Mouse (Mus musculus) thymus, postnatal 14 days (tissue): ENCODE results near the gene Sdhaf3.
"Not testable (repeated sequence)": the region's sequence is repeated elsewhere in the genome, so short reads cannot be mapped to it uniquely, and the experiment has no call there.

Experiments used
- DNase-seq: peaks from one replicate; pipeline ENCODE4 v3.0.0; 2021

Sdhaf3 gene

DNA sequence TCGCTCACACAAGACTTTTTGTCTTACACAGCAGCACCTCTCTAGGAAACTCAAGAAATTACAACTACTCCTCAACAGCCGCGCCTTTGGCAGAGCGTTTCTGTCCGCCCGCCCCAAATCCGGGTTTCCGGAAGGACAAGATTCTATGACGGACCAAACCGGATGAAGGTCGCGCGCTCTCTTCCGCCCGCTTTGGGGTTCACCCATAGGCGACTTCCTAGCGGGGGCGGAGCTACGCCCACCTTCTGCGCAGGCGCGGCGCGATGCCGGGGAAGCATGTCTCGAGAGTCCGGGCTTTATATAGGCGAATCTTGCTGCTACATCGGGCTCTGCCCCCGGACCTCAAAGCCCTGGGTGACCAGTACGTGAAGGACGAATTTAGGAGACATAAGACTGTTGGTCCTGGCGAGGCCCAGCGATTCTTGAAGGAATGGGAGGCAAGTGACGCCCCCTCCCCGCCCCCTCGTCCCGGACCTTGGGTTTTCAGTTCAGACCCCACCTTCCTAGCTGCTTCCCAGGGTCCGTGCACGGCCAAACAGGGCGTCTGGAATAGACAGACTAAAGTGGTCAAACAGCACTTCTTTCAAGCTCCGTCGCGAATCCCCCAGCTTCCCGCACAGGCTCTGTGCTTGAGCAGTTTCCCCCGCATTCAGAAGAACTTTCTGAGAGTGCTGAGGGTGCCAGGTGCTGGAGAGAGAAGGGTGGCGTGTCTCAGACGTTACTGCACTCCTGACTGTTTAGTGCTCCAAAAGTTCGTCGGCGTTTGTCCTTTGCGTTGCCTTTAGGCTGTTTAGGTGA lies at the start of gene Sdhaf3:
Sdhaf3 (plus strand) TSS at position 241 of the 798 bp plus-strand sequence.
- DNase-seq = peak; percentile 96

DNA sequence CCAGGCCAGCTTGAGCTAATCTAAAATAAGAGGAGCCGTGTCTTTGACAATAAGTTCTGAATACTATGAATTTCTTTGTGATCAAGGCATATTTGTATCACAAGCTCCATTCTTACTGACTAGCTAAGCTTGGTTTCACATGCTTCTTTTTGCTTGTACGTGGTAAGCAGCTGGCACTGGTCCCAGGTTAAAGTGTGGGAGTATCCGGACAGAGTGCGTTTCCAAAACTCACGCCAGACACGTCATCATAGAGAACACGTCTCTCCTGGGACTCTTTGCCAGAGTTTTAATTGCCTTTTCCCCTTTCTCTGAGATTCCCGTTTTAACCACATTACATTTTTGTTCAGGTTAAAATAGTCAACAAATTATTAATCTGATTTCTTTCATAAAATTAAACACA lies 46.2 kb upstream of the Sdhaf3 start:
- DNase-seq = no peak

DNA sequence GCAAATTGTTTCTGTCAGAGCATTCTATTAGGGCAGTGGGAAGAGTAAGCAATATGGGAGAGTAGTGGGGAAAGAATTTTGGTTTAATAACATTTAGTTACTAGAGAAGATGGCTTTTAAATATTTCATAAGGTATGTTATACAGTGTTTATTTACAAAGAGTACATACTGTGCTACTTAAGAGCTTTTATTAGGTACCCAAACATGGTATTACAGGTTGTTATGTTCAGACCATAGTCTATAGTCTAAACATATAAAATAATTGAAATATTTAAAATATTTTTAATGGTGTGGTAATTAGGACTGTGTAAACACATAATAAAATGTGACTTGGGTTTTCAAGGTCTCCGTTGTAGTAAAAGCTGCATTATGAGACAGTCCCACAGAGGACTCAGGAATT lies 41.5 kb upstream of the Sdhaf3 start:
- DNase-seq = no peak

DNA sequence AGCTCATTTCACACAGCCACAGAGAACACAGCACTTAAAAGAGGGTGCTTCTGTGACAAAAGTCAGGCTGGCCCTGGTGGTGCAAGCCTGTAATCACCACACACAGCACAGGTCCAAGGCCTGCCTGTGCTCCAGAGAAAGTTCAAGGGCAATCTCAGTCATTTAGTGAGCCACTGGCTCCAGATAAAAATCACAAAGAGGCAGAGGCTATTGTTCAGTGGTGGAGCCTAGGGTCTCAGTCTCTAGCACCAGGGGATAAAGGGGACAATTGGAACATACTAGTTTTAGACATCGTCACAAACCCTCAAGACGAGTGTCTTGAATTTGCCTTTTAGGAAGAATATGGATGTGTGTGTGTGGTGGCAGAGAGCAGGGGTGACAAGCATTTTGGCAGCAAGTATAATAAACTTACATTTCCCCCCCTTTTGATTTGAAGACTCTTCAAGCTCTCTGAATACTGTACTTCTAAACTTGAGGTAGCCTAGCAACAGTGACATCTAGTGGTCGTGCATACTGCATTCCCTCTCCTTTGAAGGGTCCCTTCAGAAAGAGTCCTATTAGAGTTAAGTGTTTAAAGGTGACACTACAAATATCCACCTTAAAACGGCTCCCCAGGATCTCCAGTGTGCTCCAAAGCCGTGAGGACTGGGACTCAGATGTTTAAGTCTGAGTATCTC lies 40.8 kb upstream of the Sdhaf3 start:
- peak; percentile 27 for DNase-seq

DNA sequence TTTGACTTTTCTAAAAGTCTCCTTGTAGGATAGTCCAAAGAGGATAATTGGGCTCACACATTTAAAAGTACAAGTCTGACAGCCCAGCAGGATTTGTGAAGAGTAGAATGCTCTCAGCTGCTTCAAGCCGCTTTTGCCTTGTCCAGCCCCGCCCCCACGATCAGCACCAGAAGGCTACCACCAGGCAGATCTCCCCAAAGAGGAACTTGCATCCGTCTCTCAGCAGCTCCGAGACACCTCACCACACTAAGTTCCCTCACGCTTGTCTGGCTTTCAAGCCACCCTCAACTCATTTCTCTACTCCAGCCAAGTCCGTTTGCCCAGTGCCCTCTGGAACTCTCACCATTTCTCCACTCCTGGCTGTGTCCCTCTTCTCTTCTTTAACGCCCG lies 40.3 kb upstream of the Sdhaf3 start:
- DNase-seq = no peak

DNA sequence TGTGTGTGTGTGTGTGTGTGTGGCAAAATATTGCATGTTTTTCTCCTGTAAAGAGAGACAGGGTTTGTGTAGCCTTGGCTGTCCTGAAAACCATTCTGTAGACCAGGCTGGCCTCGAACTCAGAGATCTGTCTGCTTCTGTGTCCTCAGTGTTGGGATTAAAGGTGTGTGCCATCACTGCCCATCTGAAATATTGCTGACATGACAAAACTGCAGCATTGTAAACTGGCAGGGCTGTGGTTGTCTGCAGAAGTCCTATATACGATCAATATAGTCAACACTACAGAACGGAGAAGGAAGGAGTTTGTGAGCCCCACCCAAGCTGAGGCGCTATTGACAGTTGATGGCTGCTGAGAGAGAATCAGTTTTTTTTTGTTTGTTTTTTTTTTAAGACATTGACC lies 38.5 kb upstream of the Sdhaf3 start:
- DNase-seq = no peak

DNA sequence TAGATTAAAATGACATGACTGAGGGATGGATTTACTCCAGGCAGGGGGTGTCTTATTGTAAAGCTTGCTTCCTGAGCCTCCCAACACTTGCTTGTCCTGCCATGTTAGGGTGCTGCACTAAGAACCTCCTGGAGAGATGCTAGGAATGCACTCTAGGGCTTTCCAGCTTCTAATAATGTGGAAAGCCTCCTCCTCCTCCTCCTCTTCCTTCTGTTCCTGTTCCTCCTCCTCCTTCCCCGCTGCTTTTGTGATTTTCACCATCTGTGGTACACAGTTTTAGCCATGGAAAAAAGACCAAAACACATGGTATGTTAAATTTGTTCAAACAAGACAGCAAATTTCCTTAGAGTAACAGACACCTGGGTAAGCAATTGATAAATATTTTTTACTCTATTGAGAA lies 30.5 kb upstream of the Sdhaf3 start:
- no peak for DNase-seq

DNA sequence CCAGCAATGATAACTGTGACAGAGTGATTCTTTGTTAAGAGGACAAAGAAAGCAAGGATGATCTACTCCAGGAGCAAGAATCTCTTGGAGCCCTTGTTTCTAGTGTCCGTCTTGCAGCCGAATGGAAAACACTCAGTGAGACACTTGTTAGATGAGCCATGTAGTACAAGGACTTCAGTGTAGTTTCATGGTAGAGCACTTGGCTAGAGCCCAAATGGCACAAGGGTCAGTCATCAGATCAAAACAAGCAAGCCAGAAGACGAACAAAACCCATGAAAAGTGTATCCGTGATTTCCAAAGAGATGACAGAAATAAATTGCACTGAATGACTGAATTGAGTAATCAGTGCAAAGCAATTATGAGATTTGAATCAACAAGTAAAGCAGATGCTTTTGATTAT lies 25.0 kb upstream of the Sdhaf3 start:
- DNase-seq = no peak

DNA sequence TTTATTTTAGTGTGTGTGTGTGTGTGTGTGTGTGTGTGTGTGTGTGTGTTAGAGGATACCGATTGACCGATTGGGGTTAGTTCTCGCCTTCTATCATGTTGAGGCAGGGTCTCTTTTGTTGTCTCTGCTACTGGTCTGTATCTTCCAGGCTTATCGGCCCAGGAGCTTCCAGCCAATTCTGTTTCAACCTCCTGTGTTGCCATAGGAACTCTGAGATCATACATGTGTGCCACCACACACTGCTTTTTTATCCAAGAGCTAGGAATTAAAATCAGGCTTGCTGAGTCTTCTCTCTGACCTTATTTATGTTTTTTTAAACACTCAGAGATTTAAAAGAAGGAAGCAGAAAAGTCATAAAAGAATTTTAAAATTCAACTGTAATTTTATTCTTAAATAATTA lies 24.3 kb upstream of the Sdhaf3 start:
- no peak for DNase-seq

DNA sequence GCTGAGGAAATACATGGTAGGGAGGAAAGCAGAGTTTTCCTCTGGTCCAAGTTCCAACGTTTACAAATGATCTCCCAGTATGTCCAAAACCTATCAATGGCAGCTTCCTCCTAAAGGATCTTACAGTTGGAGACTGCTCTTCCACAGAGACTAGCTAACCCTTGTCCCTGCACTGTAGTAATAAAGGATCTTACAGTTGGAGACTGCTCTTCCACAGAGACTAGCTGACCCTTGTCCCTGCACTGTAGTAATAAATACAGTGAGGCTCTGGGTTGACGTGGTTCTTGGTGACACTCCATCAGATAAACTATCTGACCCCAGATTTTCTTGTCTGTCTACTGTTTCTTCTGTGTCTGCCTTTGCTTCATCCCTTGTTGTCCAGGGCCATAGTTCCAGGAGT lies 15.0 kb upstream of the Sdhaf3 start:
- DNase-seq = no peak

DNA sequence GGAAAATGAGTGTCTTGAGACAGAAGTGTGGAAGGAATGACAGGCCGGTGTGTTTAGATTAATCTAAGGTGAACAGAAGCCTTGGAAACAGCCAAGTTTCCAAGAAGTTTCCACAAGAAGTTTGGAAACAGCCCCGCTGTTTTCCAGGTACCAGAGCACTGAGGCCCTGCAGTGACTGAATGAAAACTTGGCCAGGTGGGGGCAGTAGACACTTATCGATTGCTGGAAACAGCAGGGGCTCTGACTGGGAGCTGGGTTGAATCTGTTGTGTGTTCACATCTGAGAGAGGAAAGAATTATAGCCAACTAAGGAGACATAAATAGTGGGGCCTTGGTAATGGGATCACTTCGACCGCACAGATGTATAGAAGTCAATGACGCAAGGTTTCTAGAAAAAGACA lies 13.0 kb upstream of the Sdhaf3 start:
- DNase-seq = peak; percentile 48

DNA sequence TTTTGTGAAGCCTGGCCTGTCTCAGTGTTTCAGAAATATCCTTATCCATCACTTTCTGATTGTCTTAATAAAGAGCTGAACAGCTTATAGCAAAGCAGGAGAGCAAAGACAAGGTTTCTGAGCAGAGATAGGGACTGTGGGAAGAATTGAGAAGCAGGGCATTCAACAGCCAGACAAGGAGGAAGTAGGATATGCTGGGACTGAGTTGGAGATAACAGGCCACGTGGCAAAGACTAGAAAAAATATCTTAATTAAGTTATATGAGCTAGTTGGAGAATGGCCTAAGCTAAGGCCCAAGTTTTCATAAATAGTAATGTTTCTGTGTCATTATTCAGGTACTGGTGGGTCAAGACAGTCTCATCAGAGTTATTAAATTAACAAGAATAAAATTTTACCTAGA lies 8.2 kb upstream of the Sdhaf3 start:
- DNase-seq = no peak

DNA sequence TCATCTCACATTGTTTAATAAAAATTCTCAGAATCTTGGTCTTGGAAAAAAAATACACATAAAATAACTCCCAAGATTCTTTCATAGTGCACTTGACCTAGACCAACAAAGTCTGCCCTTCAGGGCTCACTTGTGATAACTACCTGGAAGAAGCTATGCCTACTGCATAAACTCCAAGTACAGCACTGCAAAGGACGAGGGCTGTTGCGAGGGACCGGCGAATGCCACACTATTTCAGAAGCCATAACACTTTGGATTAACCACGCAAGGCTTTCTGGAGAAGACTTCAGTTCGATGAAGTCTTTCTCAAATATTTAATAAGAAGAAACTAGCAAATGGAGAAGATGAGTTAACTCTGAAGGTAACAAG lies 425 bp upstream of the Sdhaf3 start:
- DNase-seq = no peak

DNA sequence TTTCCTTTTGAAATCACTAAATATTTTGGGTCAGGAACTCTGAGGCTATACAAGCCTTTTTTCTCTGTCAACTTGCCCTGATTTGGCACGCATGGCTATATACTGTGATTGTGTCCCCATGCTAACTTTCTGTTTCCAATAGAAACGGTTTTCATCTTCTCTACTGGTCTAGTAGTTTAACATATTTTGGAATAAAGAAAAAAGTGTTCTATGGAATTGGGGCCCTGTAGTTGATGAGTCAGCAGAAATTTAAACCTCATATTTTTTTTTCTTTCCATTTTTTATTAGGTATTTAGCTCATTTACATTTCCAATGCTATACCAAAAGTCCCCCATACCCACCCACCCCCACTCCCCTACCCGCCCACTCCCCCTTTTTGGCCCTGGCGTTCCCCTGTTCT lies 3.4 kb downstream of the Sdhaf3 start:
- DNase-seq = not testable (repeated sequence)

DNA sequence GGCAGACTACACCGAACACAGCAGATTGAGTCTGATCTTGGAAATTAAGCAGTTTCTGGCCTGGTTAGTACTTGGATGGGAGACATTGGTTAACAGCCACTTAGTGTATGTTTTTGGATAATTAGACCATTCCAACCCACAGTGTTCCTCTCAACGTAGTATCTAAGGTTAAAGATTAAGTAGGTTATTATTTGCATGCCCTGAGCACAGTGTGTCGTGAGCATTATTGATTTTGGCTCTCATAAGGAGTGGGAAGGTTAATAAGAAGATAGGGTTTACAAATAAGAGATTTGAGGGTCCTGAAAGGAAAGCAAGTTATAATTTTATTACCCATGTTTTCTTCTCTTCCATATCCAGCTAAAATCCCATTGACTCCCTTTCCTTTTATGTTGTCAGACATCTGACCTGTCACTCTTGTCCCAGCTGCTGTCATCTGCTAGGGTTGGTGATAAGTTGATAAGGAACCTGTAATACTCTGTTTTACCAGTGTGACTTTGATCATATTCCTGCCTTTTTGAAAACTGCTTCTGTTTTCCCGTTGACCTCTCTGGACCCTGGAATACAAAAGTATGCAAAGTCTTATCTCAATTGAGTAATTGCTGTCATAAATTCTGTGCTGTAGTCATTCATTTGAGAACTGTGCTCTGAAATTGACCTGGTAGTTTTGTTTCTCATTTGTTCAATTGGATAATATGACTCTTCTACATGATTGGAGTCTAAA lies 41.6 kb downstream of the Sdhaf3 start:
- DNase-seq = no peak

DNA sequence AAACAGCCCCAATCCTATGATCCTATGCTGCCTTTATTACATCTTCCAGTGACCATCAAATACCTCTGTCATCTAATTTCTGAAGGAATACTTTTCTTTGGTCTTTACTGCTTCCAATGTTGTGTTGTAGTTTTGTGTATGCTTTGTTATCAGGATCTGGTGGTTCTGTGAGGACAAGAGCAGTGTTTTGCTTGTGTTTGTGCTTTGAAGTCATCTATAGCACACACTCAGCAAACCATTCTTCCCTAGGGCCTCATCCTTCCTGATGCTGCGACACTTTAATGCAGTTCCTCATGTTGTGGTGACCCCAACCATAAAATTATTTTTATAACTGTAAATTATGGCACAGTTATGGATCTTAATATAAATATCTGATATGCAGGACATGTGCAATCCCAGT lies 42.2 kb downstream of the Sdhaf3 start:
- no peak for DNase-seq

DNA sequence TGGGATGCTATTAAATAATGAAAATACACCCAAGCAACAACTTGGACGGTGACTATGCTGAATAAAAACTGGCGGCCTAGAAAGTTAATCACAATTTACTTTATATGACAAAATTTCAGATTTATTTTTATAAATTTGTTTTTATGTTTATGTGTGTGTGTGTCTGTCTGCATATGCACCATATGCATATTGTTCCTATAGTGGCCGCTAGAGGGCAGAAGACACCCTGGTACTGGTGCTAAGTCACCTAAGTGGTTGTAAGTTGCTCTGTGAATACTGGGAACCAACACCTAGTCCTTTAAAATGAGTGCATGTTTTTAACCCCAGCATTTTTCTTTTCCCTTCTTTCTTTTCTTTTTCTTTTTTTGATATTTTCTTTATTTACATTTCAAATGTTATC lies 43.2 kb downstream of the Sdhaf3 start:
- DNase-seq = peak; percentile 4

DNA sequence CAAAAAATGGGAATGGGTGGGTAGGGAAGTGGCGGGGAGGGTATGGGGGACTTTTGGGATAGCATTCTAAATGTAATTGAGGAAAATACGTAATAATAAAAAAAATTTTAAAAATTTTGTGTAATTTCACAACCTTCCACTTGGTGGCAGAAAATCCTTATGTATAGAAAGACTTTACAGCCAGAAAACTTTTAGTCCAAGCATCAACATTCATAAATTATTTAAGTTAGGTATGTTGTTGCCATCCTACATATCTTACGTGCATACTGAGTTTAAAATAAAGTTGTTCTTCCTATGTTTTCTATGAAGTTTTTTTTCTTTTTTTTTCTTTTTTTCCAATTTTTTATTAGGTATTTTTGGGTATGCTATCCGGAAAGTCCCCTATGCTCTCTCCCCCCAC lies 47.3 kb downstream of the Sdhaf3 start:
- no peak for DNase-seq

DNA sequence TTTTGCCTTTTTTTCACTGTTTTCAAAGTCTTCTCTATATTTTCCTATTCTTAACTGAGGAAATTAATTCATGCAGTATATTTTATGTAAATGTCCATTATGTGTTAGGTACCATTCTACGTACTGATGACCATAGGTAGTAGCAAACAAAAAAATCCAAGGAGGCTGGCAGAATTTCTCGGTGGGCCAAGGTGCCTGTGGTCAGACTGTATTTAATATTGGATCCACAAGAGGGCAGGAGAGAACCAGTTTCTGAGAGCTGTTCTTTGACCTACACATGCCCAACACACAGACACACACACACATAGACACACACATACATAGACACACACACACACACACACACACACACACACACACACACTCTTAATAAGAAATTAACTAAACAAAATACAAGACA lies 48.2 kb downstream of the Sdhaf3 start:
- DNase-seq = no peak

DNA sequence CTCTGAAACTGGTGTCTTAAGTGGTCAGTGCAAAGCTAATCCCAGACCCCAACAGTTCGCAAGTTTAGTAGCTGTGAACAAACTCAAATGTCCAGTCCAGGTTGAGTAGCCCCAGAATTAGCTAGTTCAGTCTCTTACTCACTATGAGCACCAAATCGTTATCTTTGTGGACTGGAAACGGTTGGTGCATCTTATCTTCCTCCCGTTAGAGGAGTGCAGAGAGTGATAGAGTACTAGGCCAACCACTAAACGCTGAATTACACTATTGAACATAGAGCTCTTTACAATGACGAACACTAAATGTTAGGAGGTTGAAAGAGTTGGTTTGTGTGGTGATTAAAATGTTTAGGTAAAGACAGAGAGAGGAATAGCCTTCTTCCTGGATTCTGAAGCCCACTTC lies 82.3 kb downstream of the Sdhaf3 start:
- no peak for DNase-seq

DNA sequence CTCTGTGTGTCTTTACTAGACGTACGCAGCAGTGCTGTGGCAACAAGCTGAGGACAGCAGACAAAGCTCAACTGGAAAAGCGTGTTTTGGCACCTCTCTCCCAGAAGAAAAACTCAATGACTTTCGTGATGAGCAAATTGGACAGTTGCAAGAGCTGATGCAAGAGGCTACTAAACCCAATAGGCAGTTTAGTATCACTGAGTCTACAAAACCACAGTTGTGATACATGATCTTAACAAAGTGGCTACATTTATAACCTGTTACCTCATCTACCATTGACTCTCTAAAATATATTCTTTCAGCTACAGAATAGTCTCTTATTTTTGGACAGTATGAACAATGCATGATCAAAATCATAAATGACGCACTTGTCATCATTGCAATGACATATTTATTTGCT lies 83.0 kb downstream of the Sdhaf3 start:
- DNase-seq = no peak

DNA sequence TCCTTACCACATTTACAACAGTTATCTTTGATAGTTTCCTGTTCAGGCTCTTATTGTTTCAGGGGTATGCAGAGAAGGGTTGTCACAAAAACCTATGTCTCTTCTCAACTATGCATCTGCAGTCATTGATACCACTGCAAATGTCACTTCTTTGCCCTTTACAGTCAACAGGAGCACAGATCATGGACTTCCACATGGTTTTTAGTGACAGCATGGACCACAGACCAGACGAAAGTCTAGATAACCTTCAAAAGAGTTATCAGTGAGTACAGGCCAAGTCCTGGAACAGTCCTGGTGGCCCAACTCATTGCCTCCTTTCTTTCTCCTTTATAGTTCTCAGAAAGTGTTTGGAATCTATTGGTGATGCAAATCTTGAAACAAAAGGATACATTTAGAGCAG lies 86.1 kb downstream of the Sdhaf3 start:
- no peak for DNase-seq

DNA sequence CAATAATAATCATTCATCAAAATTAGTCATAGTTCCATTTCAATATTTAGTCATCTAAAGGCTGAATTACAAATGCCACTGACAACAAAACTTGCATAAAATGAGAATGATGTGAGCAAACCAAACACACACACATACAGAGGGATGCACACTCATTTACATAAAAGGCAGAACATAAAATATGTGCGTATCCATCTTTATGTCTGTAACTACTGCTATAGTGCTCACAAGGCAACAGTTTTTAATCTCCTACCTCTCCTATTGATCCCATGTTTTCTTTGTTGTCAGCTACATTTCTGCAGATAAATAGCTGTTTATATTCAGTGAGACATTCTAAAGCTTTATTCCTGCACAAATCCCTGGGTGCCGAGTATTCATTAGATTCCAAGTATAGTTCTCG lies 107.0 kb downstream of the Sdhaf3 start:
- no peak for DNase-seq

DNA sequence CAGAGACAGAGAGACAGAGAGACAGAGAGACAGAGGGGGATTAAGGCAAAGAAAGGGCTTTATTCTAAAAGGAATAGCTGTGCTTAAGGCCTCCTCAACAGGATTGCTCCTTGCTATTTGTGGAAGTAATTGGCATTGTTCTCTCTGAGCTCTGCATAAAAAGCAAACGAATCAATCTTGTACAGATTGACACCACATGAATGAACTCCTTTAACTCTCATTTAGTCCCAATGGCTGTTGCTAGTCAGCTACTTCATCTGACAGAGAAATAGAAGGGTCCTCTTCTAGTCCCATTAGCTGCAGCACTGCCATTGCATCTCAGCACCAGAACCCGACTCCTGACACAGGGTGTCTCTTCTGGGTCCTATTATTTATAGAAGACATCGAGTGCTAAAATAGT lies 113.0 kb downstream of the Sdhaf3 start:
- no peak for DNase-seq
